Mouse (Mus musculus) c-Kit-positive CD71-negative TER-119-negative erythroid progenitor cells, embryonic 14.5 days (primary cell): ENCODE results near the gene Twsg1.

ENCODE experiments used
- DNase-seq: peaks from one replicate; pipeline ENCODE4 v3.0.0-alpha.2; 2013; ENCODE audit warnings: low read depth

The Twsg1 gene

GRCm38 (mm10) chr17:65885697-65886529 is 65.1 kb downstream of the Twsg1 start, which contains the start of gene Ralbp1:
Gene Ralbp1, minus strand, starts transcription at chr17:65885798.
- DNase-seq = no peak

GRCm38 (mm10) chr17:65885398-65885696 is 65.7 kb downstream of the Twsg1 start:
- DNase-seq = no peak

DNA sequence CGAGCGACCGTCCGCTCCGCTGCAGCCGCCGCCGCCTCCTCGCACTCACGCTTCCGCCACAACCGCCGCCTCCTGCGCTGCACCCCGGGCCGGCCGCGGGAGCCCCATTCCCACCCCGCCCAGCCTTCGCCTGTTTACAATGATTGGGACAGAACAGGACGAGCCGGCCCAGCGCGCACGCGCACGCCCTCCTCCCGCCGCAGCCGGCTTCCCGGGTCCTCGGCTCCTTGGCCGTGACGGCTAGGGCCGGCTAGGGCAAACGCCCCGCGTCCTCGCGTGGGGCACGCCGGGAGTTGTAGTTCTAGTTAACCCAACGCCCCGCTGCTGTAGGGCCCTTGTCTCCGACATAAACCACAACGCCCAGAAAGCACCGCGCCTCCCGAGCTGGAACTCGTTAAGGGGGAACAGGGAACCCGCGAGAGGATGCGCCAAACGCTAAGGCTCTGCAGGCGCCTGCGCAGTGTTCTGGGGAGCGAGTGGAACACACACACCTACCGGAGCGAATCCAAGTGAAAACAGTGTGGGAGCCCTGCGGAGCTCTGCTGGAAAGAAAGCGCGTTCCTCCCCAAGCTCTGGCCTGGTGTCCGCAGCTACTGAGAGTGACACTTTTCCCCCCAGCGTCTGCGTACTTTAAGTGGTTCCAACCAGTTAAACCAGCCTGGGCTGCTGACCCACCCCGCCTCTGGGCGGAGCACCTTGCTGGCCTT is 66.2 kb downstream of the Twsg1 start:
- peak; percentile 98 for DNase-seq

GRCm38 (mm10) chr17:65884061-65884669 is 66.9 kb downstream of the Twsg1 start:
- no peak for DNase-seq

GRCm38 (mm10) chr17:65877026-65877425 is 74.0 kb downstream of the Twsg1 start:
- DNase-seq = no peak

DNA sequence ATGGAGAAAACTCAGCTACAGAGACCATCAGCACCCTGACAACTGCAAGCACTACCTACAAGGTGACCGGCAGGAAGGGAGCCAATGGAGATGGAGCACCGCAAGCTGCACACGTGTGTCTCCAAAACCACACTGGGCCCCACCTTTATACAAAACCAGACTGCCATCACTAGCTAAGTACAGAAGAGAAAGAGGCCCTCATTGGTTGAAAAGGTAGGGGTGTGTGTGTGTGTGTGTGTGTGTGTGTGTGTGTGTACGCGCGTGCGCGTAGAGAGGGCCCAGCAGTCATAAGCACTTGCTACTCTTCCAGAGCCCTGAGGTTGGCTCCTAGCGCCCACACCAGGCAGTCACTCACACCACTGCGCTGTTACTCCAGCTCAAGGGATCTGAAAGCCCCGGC is 77.2 kb downstream of the Twsg1 start:
- no peak for DNase-seq

DNA sequence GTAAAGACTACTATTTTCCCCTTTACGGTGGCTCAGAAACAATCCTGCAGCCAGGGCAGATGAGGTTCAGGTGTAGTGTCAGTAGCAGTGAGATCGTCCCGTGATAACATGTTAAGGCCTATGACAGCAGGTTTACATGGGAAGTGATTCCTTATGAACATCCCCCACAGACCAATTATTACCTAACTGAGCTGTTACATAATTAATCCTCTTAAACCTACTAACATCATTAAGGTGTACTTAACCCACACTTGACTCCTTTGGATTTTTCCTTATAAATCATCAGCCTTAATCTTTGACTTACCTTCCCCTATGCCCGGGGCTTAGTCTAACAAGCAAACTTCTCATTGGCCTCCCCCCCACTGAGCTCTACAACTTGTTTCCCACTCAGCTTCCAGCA is 77.9 kb downstream of the Twsg1 start:
- no peak for DNase-seq

GRCm38 (mm10) chr17:65872652-65873051 is 78.4 kb downstream of the Twsg1 start:
- no peak for DNase-seq

DNA sequence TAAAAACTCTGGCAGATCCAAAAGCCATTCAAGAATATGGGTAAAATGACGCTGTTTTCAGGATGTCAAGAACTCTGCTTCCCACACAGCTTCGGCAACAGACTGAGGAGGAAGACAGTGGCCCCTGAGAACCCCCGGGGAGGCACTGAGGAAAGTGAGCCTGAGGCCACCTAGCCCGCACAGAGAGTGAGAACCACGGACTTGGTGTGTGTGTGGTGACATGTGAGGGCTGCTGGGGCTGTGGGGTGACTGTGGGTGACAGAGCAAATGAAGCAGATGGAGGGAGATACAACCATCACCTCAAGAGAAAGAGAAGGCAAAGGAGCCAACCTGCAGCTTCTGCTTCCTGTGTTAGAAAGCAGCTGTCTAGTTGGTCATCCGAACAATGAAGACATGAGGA is 79.0 kb downstream of the Twsg1 start:
- no peak for DNase-seq
